Mouse (Mus musculus) heart, embryonic 10.5 days (tissue): ENCODE results near the gene Ap3d1. TPM values are rescaled to one million over a fixed set of nuclear protein-coding genes. Genes with fewer than 3 reads are reported as not detected.
A peak's percentile ranks its signal among the peaks of the same experiment; 100 is the strongest.

Source experiments
- DNase-seq: peaks from one replicate; pipeline ENCODE4 v3.0.0-alpha.2; 2017; ENCODE audit warnings: low spot score
- H3K27ac ChIP-seq: fragments of 300-500 bp; sonication (generic); 2 replicates; pipeline ENCODE4 v1.5.1; 2016; ENCODE audit warnings: mild to moderate bottlenecking
- H3K27me3 ChIP-seq: fragments of 300-500 bp; sonication (generic); 2 replicates; pipeline ENCODE4 v1.6.1; 2016; ENCODE audit warnings: mild to moderate bottlenecking; ENCODE audit not compliant: poor library complexity, insufficient read depth, severe bottlenecking
- H3K36me3 ChIP-seq: fragments of 300-500 bp; sonication (generic); 2 replicates; pipeline ENCODE4 v1.6.1; 2016; ENCODE audit warnings: mild to moderate bottlenecking, moderate library complexity
- H3K4me1 ChIP-seq: fragments of 300-500 bp; sonication (generic); 2 replicates; pipeline ENCODE4 v1.6.1; 2016; ENCODE audit warnings: mild to moderate bottlenecking
- H3K4me3 ChIP-seq: fragments of 300-500 bp; sonication (generic); 2 replicates; pipeline ENCODE4 v1.5.1; 2016; ENCODE audit warnings: mild to moderate bottlenecking, moderate library complexity
- H3K9me3 ChIP-seq: fragments of 300-500 bp; sonication (generic); 2 replicates; pipeline ENCODE4 v1.6.1; 2016; ENCODE audit warnings: mild to moderate bottlenecking, moderate library complexity
- WGBS: fragments of 180-500 bp; shearing (Covaris S2); methylation state at CpG from one replicate; pipeline ENCODE4 v1.1.7; 2016; 5-methylcytosine and 5-hydroxymethylcytosine counted together
- polyA plus RNA-seq: library from polyadenylated mRNA; unstranded; fragments of >200 nt; fragmentation: Nextera tagmentation; extraction: Ambion mirVana; gene quantifications from 2 replicates; pipeline ENCODE4 v1.2.1, GENCODE M21; 2016

The Ap3d1 gene
- polyA plus RNA-seq, 1 experiment from 2014 or later = 60.4 TPM

DNA sequence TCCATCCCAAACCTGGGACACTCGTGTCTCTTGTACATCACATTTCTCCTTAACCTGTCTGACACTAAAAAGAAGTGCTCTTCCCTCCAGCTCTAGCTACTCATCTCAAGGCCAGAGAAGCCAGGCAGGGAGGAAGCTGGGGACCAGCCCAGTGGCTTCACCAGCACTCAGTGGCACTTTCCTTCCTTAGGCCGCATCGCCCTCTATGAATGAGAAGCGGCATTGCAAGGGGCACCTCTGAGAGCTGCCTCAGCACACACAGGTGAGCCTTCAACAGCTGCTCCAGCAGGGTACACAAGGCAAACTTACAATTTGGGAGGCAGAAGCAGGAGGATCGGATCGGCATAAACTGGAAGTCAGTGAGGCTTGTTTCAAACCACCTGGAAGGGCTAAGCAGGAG, 57.9 kb downstream of the Ap3d1 start:
- no peak for DNase-seq
- H3K27me3 ChIP-seq = no peaks in the 10 kb centered on the region
- H3K36me3 ChIP-seq = peaks cover 52% of the 10 kb centered on the region
- H3K27ac ChIP-seq = no peak overlapping the region
- peaks cover 20% of the 10 kb centered on the region for H3K4me1 ChIP-seq
- no peaks in the 10 kb centered on the region for H3K9me3 ChIP-seq
- no peak overlapping the region for H3K4me3 ChIP-seq
- WGBS = 55% methylated on average over 6 of the region's 6 CpGs

DNA sequence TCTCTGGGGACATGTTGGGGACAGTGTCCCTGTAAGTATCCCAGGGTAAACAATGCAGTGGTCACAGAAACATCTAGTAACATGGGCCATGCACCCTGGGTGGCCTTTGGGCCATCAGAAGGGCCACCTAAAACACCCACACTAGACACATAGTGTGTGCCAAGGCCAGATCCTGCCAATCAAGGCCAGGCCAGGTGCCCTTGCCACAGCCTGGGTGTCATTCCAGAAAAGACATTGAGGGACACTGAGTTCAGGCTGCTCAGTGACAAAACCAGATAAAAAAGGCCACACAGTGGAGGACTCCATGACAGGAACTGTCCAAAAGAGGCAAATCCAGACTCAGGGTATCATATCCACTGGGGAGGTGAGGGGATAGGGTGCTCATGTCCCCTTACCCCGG, 58.4 kb downstream of the Ap3d1 start:
- peaks cover 49% of the 10 kb centered on the region for H3K36me3 ChIP-seq
- 0 out of 2 replicates have a peak overlapping the region, but pooled peaks have one; percentile 12 for H3K27ac ChIP-seq
- 86% methylated on average over 1 of the region's 1 CpGs for WGBS
- no peaks in the 10 kb centered on the region for H3K27me3 ChIP-seq
- H3K9me3 ChIP-seq = no peaks in the 10 kb centered on the region
- H3K4me3 ChIP-seq = no peak overlapping the region
- no peak for DNase-seq
- peaks cover 26% of the 10 kb centered on the region for H3K4me1 ChIP-seq

GRCm38 (mm10) chr10:80682003-80682402, 60.1 kb downstream of the Ap3d1 start:
- H3K27ac ChIP-seq = no peak overlapping the region
- H3K36me3 ChIP-seq = peaks cover 34% of the 10 kb centered on the region
- no peaks in the 10 kb centered on the region for H3K27me3 ChIP-seq
- no peak overlapping the region for H3K4me3 ChIP-seq
- H3K4me1 ChIP-seq = peaks cover 42% of the 10 kb centered on the region
- no peaks in the 10 kb centered on the region for H3K9me3 ChIP-seq
- 93% methylated on average over 6 of the region's 6 CpGs for WGBS
- no peak for DNase-seq

DNA sequence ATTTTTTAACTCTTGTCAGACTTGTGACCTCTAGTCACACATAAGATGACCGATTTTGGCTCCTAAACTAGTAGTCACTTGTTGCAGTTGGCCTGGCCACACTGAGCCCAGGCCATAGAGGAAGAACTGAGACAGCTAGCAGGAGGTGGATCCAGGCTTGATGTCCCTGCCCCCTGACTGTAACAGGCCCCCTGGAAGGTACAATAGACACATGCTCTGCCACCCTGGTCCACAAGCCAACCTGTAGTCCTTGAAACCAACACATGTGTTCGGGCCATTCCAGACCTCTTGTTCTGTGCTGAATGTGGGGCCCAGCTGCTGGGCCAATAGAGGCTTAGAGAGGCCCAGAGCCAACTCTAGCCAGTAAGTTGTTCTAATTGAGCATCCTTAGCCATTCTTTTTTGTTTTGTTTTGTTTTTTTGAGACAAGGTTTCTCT, 61.8 kb downstream of the Ap3d1 start:
- peaks cover 47% of the 10 kb centered on the region for H3K4me1 ChIP-seq
- no peak overlapping the region for H3K4me3 ChIP-seq
- H3K36me3 ChIP-seq = peaks cover 17% of the 10 kb centered on the region
- no peaks in the 10 kb centered on the region for H3K27me3 ChIP-seq
- peak overlapping the region; percentile 98 for H3K27ac ChIP-seq
- DNase-seq = no peak
- 88% methylated on average over 2 of the region's 2 CpGs for WGBS
- no peaks in the 10 kb centered on the region for H3K9me3 ChIP-seq

DNA sequence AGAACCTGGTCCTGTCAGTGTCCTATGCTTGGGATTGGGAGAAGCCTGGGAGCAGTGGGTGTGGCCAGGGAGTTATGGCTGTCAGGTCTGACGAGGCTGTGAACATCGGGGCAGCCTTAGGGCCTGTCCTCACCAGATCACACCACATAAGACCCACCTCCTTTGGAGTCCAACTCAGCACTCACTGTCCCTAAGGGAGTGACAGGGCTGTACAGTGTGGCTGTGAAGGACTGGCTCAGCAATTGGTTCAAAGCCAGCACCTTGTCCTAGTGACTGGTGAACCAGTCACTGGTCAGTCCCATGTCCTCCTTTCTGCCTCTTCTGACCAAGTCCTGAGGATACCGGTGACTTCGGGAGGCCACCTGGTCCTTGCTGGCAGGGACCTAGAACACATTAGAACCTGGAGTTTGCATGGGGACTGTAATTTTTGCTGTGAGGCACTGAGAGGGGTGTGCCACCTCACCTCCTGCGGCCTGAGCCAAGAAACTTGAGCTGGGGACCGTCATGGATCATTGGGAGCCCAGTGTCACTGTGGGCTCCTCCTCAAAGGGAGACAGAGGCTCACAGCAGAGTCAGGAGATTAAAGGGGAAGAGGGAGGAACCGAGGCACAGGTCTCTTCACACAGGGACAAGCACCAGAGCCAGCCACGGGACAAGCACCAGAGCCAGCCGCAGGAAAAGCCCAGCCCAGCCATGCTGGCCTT, 62.4 kb downstream of the Ap3d1 start:
- Histone ChIP-seq H3K4me1 (peaks cover 47% of the 10 kb centered on the region), H3K36me3 (peaks cover 14% of the 10 kb centered on the region; the same call in 1 of the 2 replicates), H3K27ac (peak overlapping the region; percentile 98), H3K9me3 (no peaks in the 10 kb centered on the region), H3K27me3 (no peaks in the 10 kb centered on the region), H3K4me3 (no peak overlapping the region)
- DNase-seq = no peak
- WGBS = 60% methylated on average over 9 of the region's 9 CpGs

- WGBS = 49% methylated on average over 10 of the region's 10 CpGs
- Histone ChIP-seq H3K4me1 (peaks cover 56% of the 10 kb centered on the region), H3K27ac (peak overlapping the region; percentile 98), H3K4me3 (peak overlapping the region; percentile 95), H3K9me3 (no peaks in the 10 kb centered on the region), H3K27me3 (no peaks in the 10 kb centered on the region), H3K36me3 (peaks cover 12% of the 10 kb centered on the region; the same call in 1 of the 2 replicates)
- DNase-seq = no peak
Observed at GRCm38 (mm10) chr10:80678601-80679377, 63.3 kb downstream of the Ap3d1 start.

- WGBS = 21% methylated on average over 8 of the region's 8 CpGs
- Histone ChIP-seq H3K27ac (peak within 1 kb of the TSS; percentile 98), H3K36me3 (peaks cover 9% of the 10 kb centered on the region; the same call in 1 of the 2 replicates), H3K4me1 (peaks cover 64% of the 10 kb centered on the region), H3K4me3 (peak within 1 kb of the TSS; percentile 95), H3K9me3 (no peaks in the 10 kb centered on the region), H3K27me3 (no peaks in the 10 kb centered on the region)
- peak; percentile 93 for DNase-seq
Observed at GRCm38 (mm10) chr10:80677942-80678436, 64.1 kb downstream of the Ap3d1 start, which contains the start of gene Mknk2. Gene Mknk2 (minus strand): TSS chr10:80678112.

DNA sequence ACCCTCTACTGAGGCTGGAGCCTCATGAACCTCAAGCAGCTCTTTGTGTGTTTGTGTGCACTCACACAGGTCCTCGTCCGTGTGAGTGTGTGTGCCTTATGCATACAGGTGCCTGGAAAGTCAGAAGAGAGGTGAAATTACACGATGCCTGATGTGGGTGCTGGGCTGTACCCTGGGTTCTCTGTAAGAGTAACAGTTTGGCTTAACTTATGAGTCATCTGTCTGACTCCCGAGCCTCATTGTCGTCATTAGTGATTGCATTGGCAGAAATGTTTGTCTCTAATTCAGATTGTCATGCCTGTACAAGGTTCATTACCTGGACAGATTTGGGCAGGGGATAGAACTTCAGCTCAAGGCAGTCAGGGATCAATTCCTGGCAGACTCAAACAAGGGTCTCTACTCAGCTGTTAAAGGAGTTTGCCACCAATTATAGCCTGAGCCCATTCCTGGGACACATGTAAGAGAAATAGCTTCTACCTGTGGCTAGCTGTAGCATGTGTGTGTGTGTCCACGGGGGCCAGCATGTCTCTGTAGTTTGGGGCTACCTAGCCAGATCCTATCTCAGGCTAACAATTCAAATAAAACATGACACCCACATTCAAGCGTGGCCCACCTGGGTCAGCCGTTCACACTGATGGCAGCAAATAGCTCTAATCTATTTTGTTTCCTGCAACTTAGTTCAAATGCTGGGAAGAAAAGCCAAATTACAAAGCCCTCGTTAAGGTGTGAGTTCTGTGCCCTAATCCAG, 64.8 kb downstream of the Ap3d1 start:
- DNase-seq = no peak
- Histone ChIP-seq H3K9me3 (no peaks in the 10 kb centered on the region), H3K27me3 (no peaks in the 10 kb centered on the region), H3K4me1 (peaks cover 71% of the 10 kb centered on the region), H3K4me3 (peak overlapping the region; percentile 95), H3K36me3 (peaks cover 9% of the 10 kb centered on the region; the same call in 1 of the 2 replicates), H3K27ac (peak overlapping the region; percentile 98)
- WGBS = 34% methylated on average over 9 of the region's 9 CpGs

DNA sequence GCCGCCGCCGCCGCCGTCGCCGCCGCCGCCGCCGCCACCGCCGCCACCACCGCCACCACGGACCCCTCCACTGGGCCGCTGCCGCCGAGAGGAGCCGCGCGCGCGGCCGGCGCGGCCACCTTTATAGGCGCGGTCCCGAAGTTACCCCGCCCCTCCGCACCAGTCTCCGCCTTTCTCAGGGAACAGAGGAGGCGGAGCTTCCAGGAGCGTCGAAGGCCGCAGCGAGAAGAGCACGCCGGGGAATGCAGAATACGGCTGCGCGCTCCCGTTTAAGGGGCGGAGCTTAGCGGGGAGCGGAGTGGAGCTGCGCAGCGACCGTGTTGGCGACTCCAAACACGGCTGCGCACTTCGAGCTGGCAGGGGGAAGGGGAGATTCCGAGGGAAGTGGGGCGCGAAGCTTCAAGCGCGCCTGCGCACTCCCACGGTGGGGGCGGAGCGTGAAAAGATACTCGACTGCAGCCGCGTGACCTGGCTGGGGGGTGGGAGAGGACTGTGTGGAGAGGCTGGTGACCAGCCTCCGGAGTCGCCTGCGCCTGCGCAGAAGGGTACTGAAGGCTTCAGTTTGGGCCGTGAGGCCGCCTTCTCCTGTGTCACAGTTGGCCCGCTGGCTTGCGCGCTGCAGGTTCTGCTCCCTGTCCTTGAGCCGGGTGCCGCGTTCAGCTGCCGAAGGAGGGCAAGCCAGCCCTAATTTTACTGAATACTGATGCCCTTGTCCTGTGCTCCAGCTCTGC, 65.7 kb downstream of the Ap3d1 start:
- DNase-seq = peak; percentile 100
- Histone ChIP-seq H3K27ac (peak overlapping the region; percentile 98), H3K27me3 (no peaks in the 10 kb centered on the region), H3K4me1 (peaks cover 80% of the 10 kb centered on the region), H3K36me3 (peaks cover 18% of the 10 kb centered on the region), H3K4me3 (peak overlapping the region; percentile 95), H3K9me3 (no peaks in the 10 kb centered on the region)
- WGBS = 2% methylated on average over 65 of the region's 78 CpGs

GRCm38 (mm10) chr10:80675405-80676197, 66.5 kb downstream of the Ap3d1 start:
- Histone ChIP-seq H3K9me3 (no peaks in the 10 kb centered on the region), H3K27me3 (no peaks in the 10 kb centered on the region), H3K36me3 (peaks cover 26% of the 10 kb centered on the region), H3K4me3 (peak overlapping the region; percentile 95), H3K4me1 (peaks cover 84% of the 10 kb centered on the region), H3K27ac (peak overlapping the region; percentile 98)
- under 1% methylated on average over 52 of the region's 54 CpGs for WGBS
- DNase-seq = no peak

DNA sequence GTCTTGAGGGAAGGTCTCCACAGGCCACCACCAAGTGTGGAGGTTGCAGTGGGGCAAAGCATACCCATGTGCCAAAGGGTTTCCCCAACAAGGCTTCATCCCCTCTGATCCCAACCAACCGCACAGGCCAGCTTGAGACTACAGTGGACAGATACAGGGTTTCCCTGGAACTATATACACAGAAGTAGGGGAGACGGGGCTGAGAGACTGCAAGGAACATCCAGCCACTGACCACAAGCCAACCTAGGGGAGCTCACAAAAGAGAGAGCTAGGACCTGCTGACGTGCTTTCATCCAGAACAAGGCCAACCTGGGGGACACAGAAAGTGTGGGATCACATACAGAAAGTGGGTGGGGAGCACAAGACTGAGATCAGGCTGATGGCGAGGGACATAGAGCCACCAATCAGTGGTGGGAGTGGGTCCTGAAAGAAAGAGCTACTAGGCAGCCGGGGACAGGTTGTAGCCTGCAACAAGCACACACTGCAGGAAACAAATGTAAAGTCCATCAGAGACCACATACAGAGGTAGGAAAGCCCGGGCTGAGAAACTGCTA, 67.1 kb downstream of the Ap3d1 start:
- Histone ChIP-seq H3K27ac (peak overlapping the region; percentile 98), H3K9me3 (no peaks in the 10 kb centered on the region), H3K36me3 (peaks cover 32% of the 10 kb centered on the region), H3K4me3 (peak overlapping the region; percentile 95), H3K27me3 (no peaks in the 10 kb centered on the region), H3K4me1 (peaks cover 79% of the 10 kb centered on the region)
- 27% methylated on average over 6 of the region's 6 CpGs for WGBS
- no peak for DNase-seq
